Mouse (Mus musculus): Measurements from ENCODE around the gene Tanc2. TPM values are rescaled to one million over a fixed set of nuclear protein-coding genes. Genes with fewer than 3 reads are reported as not detected.

The Tanc2 gene
- polyA plus RNA-seq, 1 experiment: 73.4 TPM

- TF ChIP-seq CTCF (IDR thresholded peaks at IDR 0.05; ENCODE audit: insufficient read depth, low read depth, low read length) (no peak), POLR2A (IDR thresholded peaks at IDR 0.05; ENCODE audit: insufficient read depth, low read depth, low read length) (no peak)
- H3K27ac ChIP-seq (ENCODE audit: insufficient read depth, low read depth, low read length): no peak overlapping the region
- H3K4me3 ChIP-seq (ENCODE audit: insufficient read depth, low read depth, low read length): no peak overlapping the region
Measured at GRCm38 (mm10) chr11:105777802-105778201, 188.0 kb downstream of the Tanc2 start.

DNA sequence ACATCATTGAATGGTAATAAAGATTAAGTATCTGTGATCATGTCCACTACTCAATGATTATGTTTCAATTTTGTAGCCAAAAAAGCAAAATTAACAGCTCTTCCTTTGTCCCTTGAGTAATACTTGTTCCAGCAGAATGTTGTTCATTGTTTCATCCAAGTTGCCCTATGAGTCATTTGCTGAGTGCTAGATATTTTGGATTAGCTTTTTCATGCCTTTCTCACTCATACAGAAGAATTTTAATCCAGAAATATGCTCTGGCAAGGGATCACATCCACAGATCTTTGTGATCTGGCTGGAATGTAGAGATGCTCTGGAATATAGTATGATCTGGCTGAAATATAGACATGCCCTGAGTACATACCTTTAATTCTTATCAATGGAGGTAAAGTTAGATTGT lies 202.7 kb downstream of the Tanc2 start:
- TF ChIP-seq POLR2A (IDR thresholded peaks at IDR 0.05; ENCODE audit: insufficient read depth, low read depth, low read length) (no peak), CTCF (IDR thresholded peaks at IDR 0.05; ENCODE audit: insufficient read depth, low read depth, low read length) (no peak)

More at GRCm38 (mm10) chr11:105777802-105778201, 188.0 kb downstream of the Tanc2 start:
- H3K4me1 ChIP-seq (ENCODE audit: control insufficient read depth, insufficient read depth, low read length): no peaks in the 10 kb centered on the region

GRCm38 (mm10) chr11:105803686-105804085 lies 213.9 kb downstream of the Tanc2 start:
- no peak overlapping the region for H3K27ac ChIP-seq (ENCODE audit: insufficient read depth, low read depth, low read length)
- H3K4me3 ChIP-seq (ENCODE audit: insufficient read depth, low read depth, low read length): no peak overlapping the region
- TF ChIP-seq POLR2A (IDR thresholded peaks at IDR 0.05; ENCODE audit: insufficient read depth, low read depth, low read length): no peak
- TF ChIP-seq CTCF (IDR thresholded peaks at IDR 0.05; ENCODE audit: insufficient read depth, low read depth, low read length): no peak
- no peaks in the 10 kb centered on the region for H3K4me1 ChIP-seq (ENCODE audit: control insufficient read depth, insufficient read depth, low read length)
- 52% methylated on average over 3 of the region's 3 CpGs for WGBS

More for the DNA sequence above, 202.7 kb downstream of the Tanc2 start:
- Histone ChIP-seq H3K4me1 (ENCODE audit: control insufficient read depth, insufficient read depth, low read length) (no peaks in the 10 kb centered on the region), H3K4me3 (ENCODE audit: insufficient read depth, low read depth, low read length) (no peak overlapping the region), H3K27ac (ENCODE audit: insufficient read depth, low read depth, low read length) (no peak overlapping the region)

GRCm38 (mm10) chr11:105804776-105805175 lies 215.0 kb downstream of the Tanc2 start:
- WGBS: 39% methylated on average over 3 of the region's 3 CpGs
- no peaks in the 10 kb centered on the region for H3K4me1 ChIP-seq (ENCODE audit: control insufficient read depth, insufficient read depth, low read length)
- no peak overlapping the region for H3K4me3 ChIP-seq (ENCODE audit: insufficient read depth, low read depth, low read length)
- no peak overlapping the region for H3K27ac ChIP-seq (ENCODE audit: insufficient read depth, low read depth, low read length)
- TF ChIP-seq POLR2A (IDR thresholded peaks at IDR 0.05; ENCODE audit: insufficient read depth, low read depth, low read length): no peak
- no peak for TF ChIP-seq CTCF (IDR thresholded peaks at IDR 0.05; ENCODE audit: insufficient read depth, low read depth, low read length)

GRCm38 (mm10) chr11:105807103-105807502 lies 217.3 kb downstream of the Tanc2 start:
- H3K27ac ChIP-seq (ENCODE audit: insufficient read depth, low read depth, low read length): no peak overlapping the region
- TF ChIP-seq POLR2A (IDR thresholded peaks at IDR 0.05; ENCODE audit: insufficient read depth, low read depth, low read length) (no peak), CTCF (IDR thresholded peaks at IDR 0.05; ENCODE audit: insufficient read depth, low read depth, low read length) (no peak)
- WGBS: 74% methylated on average over 5 of the region's 5 CpGs

GRCm38 (mm10) chr11:105823246-105823645 lies 233.5 kb downstream of the Tanc2 start:
- H3K4me1 ChIP-seq (ENCODE audit: control insufficient read depth, insufficient read depth, low read length): no peaks in the 10 kb centered on the region
- no peak overlapping the region for H3K27ac ChIP-seq (ENCODE audit: insufficient read depth, low read depth, low read length)
- TF ChIP-seq CTCF (IDR thresholded peaks at IDR 0.05; ENCODE audit: insufficient read depth, low read depth, low read length) (no peak), POLR2A (IDR thresholded peaks at IDR 0.05; ENCODE audit: insufficient read depth, low read depth, low read length) (no peak)
- H3K4me3 ChIP-seq (ENCODE audit: insufficient read depth, low read depth, low read length): no peak overlapping the region
- 31% methylated on average over 1 of the region's 1 CpGs for WGBS

More at GRCm38 (mm10) chr11:105807103-105807502, 217.3 kb downstream of the Tanc2 start:
- no peak overlapping the region for H3K4me3 ChIP-seq (ENCODE audit: insufficient read depth, low read depth, low read length)
- no peaks in the 10 kb centered on the region for H3K4me1 ChIP-seq (ENCODE audit: control insufficient read depth, insufficient read depth, low read length)

DNA sequence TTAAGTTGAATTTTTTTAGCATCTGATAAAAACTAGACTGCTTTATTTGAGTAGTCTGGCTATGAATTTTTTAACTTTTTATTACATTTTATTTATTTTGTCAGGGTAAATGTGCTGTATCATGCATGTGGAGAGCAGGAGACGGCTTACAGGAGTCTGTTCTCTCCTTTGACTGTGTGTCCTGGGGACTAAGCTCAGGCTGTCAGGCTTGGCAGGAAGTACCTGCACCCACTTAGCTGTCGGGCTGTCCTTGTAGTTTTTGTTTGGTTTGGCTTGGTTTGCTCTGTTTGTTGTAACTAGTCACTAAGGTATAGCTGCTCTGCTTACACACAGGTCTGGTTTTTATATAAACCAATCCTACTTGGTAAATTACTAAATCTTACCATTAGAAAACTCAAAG lies 234.0 kb downstream of the Tanc2 start:
- no peak overlapping the region for H3K27ac ChIP-seq (ENCODE audit: insufficient read depth, low read depth, low read length)
- no peak overlapping the region for H3K4me3 ChIP-seq (ENCODE audit: insufficient read depth, low read depth, low read length)
- H3K4me1 ChIP-seq (ENCODE audit: control insufficient read depth, insufficient read depth, low read length): no peaks in the 10 kb centered on the region
- TF ChIP-seq CTCF (IDR thresholded peaks at IDR 0.05; ENCODE audit: insufficient read depth, low read depth, low read length): no peak
- no peak for TF ChIP-seq POLR2A (IDR thresholded peaks at IDR 0.05; ENCODE audit: insufficient read depth, low read depth, low read length)
- 83% methylated on average over 2 of the region's 2 CpGs for WGBS

GRCm38 (mm10) chr11:105828175-105828574 lies 238.4 kb downstream of the Tanc2 start:
- no peak overlapping the region for H3K4me3 ChIP-seq (ENCODE audit: insufficient read depth, low read depth, low read length)
- TF ChIP-seq CTCF (IDR thresholded peaks at IDR 0.05; ENCODE audit: insufficient read depth, low read depth, low read length): no peak
- TF ChIP-seq POLR2A (IDR thresholded peaks at IDR 0.05; ENCODE audit: insufficient read depth, low read depth, low read length): no peak
- H3K27ac ChIP-seq (ENCODE audit: insufficient read depth, low read depth, low read length): no peak overlapping the region
- no peaks in the 10 kb centered on the region for H3K4me1 ChIP-seq (ENCODE audit: control insufficient read depth, insufficient read depth, low read length)
- WGBS: 71% methylated on average over 2 of the region's 2 CpGs

GRCm38 (mm10) chr11:105835209-105835608 lies 245.4 kb downstream of the Tanc2 start:
- H3K4me3 ChIP-seq (ENCODE audit: insufficient read depth, low read depth, low read length): no peak overlapping the region
- 90% methylated on average over 4 of the region's 4 CpGs for WGBS
- H3K4me1 ChIP-seq (ENCODE audit: control insufficient read depth, insufficient read depth, low read length): no peaks in the 10 kb centered on the region
- no peak overlapping the region for H3K27ac ChIP-seq (ENCODE audit: insufficient read depth, low read depth, low read length)
- TF ChIP-seq CTCF (IDR thresholded peaks at IDR 0.05; ENCODE audit: insufficient read depth, low read depth, low read length) (no peak), POLR2A (IDR thresholded peaks at IDR 0.05; ENCODE audit: insufficient read depth, low read depth, low read length) (no peak)

DNA sequence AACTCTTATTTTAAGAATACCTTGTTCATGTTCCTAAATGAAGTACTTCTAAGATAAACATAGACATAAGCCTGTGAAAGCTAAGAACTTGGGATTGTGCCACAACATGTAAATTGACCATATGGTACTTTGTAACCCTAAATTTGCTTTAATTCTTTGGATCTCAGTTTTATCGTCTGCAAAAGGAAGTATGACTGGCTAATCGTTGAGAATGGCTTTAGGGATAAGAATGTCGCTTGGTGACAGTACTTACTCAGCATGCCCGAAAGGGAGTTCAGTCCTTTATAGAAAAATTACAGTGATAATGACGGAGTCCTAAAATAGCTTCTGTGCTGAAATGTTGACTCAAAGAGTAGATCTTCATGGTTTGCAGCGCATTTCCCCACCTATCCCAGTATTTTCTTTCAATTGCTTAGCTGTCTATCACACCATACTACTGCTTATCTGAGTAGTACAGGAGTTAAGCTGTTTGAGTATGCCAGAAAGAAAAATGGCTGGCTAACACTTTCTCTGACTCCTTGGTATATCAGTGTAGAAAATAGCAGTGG lies 246.6 kb downstream of the Tanc2 start:
- Histone ChIP-seq H3K4me1 (ENCODE audit: control insufficient read depth, insufficient read depth, low read length) (no peaks in the 10 kb centered on the region), H3K4me3 (ENCODE audit: insufficient read depth, low read depth, low read length) (no peak overlapping the region), H3K27ac (ENCODE audit: insufficient read depth, low read depth, low read length) (no peak overlapping the region)
- 34% methylated on average over 6 of the region's 6 CpGs for WGBS
- TF ChIP-seq CTCF (IDR thresholded peaks at IDR 0.05; ENCODE audit: insufficient read depth, low read depth, low read length) (no peak), POLR2A (IDR thresholded peaks at IDR 0.05; ENCODE audit: insufficient read depth, low read depth, low read length) (no peak)

Measured in olfactory bulb, adult 2 months (tissue).